Mouse (Mus musculus) heart, postnatal 0 days (tissue): ENCODE results near the gene Ncaph.

Source experiments
- CTCF ChIP-seq: IDR thresholded peaks from 2 replicates; pipeline ENCODE4 v1.5.1; 2016; ENCODE audit warnings: antibody characterized with exemption, control low read depth, low read depth
- EP300 ChIP-seq: IDR thresholded peaks from 2 replicates; pipeline ENCODE4 v1.6.1; 2016; ENCODE audit warnings: antibody characterized with exemption, low read depth

GRCm38 (mm10) chr2:127092000-127092399 is 41.8 kb downstream of the Ncaph start:
- no peak for TF ChIP-seq EP300
- no peak for TF ChIP-seq CTCF
